Mouse (Mus musculus) heart, embryonic 15.5 days (tissue): Measurements from ENCODE around the gene Arhgap18. TPM values are rescaled to one million over a fixed set of nuclear protein-coding genes. Genes with fewer than 3 reads are reported as not detected.

Experiments
- ATAC-seq: fragments of 200-750 bp; cut with Nextera tagmentation; replicated peaks from 2 replicates; pipeline ENCODE4 v1.8.0; 2017; ENCODE audit warnings: low read depth, moderate TSS enrichment; ENCODE audit not compliant: insufficient number of reproducible peaks, insufficient read depth, low FRiP score
- H3K27ac ChIP-seq: fragments of 300-500 bp; sonication (generic); 2 replicates; pipeline ENCODE4 v1.5.1; 2015; ENCODE audit warnings: mild to moderate bottlenecking, inconsistent platforms
- H3K27me3 ChIP-seq: fragments of 300-500 bp; sonication (generic); 2 replicates; pipeline ENCODE4 v1.6.1; 2015; ENCODE audit warnings: inconsistent platforms
- H3K36me3 ChIP-seq: fragments of 300-500 bp; sonication (generic); 2 replicates; pipeline ENCODE4 v1.6.1; 2015; ENCODE audit warnings: mild to moderate bottlenecking, inconsistent platforms
- H3K4me1 ChIP-seq: fragments of 300-500 bp; sonication (generic); replicated peaks from 2 replicates; pipeline ENCODE4 v1.6.1; 2015; ENCODE audit warnings: inconsistent platforms
- H3K4me2 ChIP-seq: fragments of 300-500 bp; sonication (generic); 2 replicates; pipeline ENCODE4 v1.6.1; 2015; ENCODE audit warnings: inconsistent platforms, mild to moderate bottlenecking, moderate library complexity
- H3K4me3 ChIP-seq: fragments of 300-500 bp; sonication (generic); 2 replicates; pipeline ENCODE4 v1.5.1; 2015; ENCODE audit warnings: mild to moderate bottlenecking, inconsistent platforms
- H3K9ac ChIP-seq: fragments of 300-500 bp; sonication (generic); 2 replicates; pipeline ENCODE4 v1.6.1; 2015; ENCODE audit warnings: mild to moderate bottlenecking, inconsistent platforms
- H3K9me3 ChIP-seq: fragments of 300-500 bp; sonication (generic); replicated peaks from 2 replicates; pipeline ENCODE4 v1.6.1; 2016; ENCODE audit warnings: inconsistent platforms
- WGBS: fragments of 180-500 bp; shearing (Covaris S2); methylation state at CpG from one replicate; pipeline ENCODE4 v1.1.7; 2015; ENCODE audit warnings: mixed read lengths; 5-methylcytosine and 5-hydroxymethylcytosine counted together
- polyA plus RNA-seq: library from polyadenylated mRNA; unstranded; fragments of >200 nt; fragmentation: Nextera tagmentation; extraction: Ambion mirVana; gene quantifications from 2 replicates; pipeline ENCODE4 v1.2.1, GENCODE M21; 2015

The Arhgap18 gene
- polyA plus RNA-seq, 1 experiment from 2014 or later = 44.7 TPM

DNA sequence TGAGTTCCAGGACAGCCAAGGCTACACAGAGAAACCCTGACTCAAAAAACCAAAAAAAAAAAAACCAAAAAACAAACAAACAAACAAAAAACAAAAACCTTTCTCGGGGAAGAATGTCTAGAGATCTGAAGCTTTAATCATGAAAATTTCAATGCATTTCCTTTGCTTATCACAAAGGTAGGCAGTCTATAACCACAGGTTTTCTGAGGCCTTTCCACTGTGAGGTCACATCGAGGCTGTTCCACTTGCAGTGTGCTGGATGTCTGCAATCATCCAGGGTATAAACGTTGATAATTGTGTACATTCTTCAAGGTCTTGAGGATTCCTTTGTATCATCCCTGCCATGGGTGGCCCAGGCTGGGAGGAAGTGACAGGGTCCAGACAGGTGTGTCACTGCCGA is 7.9 kb downstream of the Arhgap18 start:
- ATAC-seq = no peak
- WGBS = 77% methylated on average over 4 of the region's 4 CpGs
- Histone ChIP-seq H3K9me3 (no peaks in the 10 kb centered on the region), H3K4me2 (no peak overlapping the region), H3K36me3 (no peaks in the 10 kb centered on the region), H3K9ac (no peak overlapping the region), H3K27me3 (no peaks in the 10 kb centered on the region), H3K27ac (no peak overlapping the region), H3K4me3 (no peak overlapping the region), H3K4me1 (no peaks in the 10 kb centered on the region; the same call in 1 of the 2 replicates)

DNA sequence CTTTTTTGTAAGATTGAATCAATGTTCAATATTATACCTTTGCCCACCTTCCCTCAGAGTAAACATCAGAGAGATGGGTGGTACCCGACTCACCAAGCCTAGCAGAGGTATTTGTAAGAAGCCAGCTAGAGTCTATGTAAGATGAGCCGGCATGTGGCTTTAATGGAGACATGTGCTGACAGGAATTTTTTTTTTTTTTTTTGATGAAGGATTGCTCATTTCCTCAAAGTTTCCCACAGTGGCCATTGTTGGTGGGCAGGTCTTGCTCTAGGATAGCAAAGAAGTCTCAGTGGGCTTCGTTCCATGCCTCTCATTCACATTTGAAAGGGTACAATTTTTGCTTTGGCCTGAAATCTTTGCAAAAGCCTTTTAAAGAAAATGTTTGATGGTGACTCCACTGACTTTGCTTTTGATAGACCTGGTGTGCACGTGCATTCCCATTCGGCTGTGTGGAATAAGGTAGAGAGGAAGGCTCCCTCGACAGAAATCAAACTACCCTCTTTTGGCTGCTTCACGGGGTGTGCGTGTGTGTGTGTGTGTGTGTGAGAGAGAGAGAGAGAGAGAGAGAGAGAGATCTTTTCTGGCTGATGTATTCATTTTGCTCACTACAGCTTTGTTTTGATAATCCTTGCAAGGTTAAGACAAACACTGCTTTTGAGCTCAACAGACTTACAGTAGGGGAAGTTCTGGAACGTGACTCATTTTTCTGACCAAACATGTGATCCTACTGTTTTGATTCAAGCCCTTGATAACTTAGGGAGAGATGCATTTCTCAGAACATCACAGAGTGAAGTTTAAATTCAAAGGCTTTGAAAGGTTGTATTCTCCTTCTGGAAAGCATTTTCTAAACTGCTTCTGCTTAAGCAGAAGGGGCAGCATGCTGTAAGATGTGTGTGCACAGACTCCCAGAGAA is 9.0 kb downstream of the Arhgap18 start:
- no peaks in the 10 kb centered on the region for H3K9me3 ChIP-seq
- WGBS = 59% methylated on average over 9 of the region's 9 CpGs
- H3K27me3 ChIP-seq = no peaks in the 10 kb centered on the region
- ATAC-seq = no peak
- no peaks in the 10 kb centered on the region; the same call in 1 of the 2 replicates for H3K4me1 ChIP-seq
- no peak overlapping the region for H3K27ac ChIP-seq
- no peak overlapping the region for H3K4me2 ChIP-seq
- no peak overlapping the region for H3K9ac ChIP-seq
- no peaks in the 10 kb centered on the region for H3K36me3 ChIP-seq
- H3K4me3 ChIP-seq = no peak overlapping the region

DNA sequence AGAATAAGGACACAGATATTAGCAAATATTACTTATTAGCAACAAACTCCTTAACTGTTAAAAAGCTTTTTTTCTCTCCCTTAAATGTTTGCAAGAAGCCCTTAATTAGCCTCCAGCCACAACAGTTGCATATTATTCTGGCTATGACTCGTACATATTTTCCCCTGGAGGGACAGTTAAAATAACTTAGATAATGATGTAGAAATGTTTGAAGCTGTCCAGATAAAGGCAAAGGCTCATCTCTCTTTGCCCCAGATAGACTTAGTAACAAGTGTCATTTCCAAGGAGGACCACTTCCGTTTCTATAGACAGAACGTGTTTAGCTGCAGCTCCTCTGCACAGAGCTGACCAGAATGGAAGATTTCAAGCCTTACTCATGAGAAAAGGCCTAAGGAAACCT is 14.0 kb downstream of the Arhgap18 start:
- Histone ChIP-seq H3K9me3 (no peaks in the 10 kb centered on the region), H3K9ac (no peak overlapping the region), H3K4me1 (no peaks in the 10 kb centered on the region; the same call in 1 of the 2 replicates), H3K4me2 (no peak overlapping the region), H3K4me3 (no peak overlapping the region), H3K36me3 (no peaks in the 10 kb centered on the region), H3K27me3 (no peaks in the 10 kb centered on the region), H3K27ac (no peak overlapping the region)
- ATAC-seq = no peak
- WGBS = 46% methylated on average over 3 of the region's 3 CpGs

DNA sequence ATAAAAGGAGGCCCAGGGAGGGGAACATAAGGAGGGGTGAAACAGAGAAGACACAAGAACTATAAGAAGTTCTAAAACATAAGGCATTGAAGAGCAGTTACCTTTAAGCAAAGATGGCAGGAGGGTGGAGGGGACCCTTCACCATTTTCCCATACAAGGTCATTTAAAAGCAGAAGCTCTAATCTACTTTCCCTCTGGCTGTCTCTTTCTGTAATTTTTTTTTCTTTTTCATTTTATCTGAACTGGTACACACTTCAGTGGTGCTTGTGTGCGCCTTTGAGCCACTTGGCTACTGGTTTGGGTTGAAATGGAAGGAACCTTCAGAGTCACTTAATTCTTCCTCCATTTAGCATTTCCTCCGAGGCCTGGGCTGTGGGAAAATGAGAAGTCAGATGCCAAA is 15.7 kb downstream of the Arhgap18 start:
- 83% methylated on average over 2 of the region's 2 CpGs for WGBS
- H3K36me3 ChIP-seq = no peaks in the 10 kb centered on the region
- no peaks in the 10 kb centered on the region for H3K27me3 ChIP-seq
- H3K9ac ChIP-seq = no peak overlapping the region
- H3K9me3 ChIP-seq = no peaks in the 10 kb centered on the region
- no peak overlapping the region for H3K4me3 ChIP-seq
- H3K4me1 ChIP-seq = peaks cover 9% of the 10 kb centered on the region
- no peak for ATAC-seq
- no peak overlapping the region for H3K27ac ChIP-seq
- H3K4me2 ChIP-seq = no peak overlapping the region

DNA sequence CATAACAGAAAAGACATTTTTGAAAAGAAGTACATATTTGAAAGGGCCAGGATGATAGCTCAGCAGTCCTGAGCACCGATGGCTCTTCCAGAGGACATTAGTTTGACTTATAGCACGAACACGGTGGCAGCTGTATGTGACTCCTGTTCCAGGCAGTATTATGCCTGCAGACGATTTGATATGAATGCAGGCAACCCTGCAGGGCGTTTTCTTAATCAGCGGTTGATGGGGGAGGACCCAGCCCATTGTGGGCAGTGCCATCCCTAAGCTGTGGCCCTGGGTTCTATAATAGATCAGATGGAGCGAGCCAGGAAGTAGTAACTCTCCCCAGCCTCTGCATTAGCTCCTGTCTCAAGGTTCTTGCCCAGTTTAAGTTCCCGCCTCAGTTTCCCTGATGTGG is 16.8 kb downstream of the Arhgap18 start:
- H3K9me3 ChIP-seq = no peaks in the 10 kb centered on the region
- 90% methylated on average over 8 of the region's 8 CpGs for WGBS
- H3K36me3 ChIP-seq = no peaks in the 10 kb centered on the region
- no peak for ATAC-seq
- no peak overlapping the region for H3K27ac ChIP-seq
- H3K4me3 ChIP-seq = no peak overlapping the region
- H3K27me3 ChIP-seq = no peaks in the 10 kb centered on the region
- H3K9ac ChIP-seq = no peak overlapping the region
- no peak overlapping the region for H3K4me2 ChIP-seq
- H3K4me1 ChIP-seq = peaks cover 15% of the 10 kb centered on the region

DNA sequence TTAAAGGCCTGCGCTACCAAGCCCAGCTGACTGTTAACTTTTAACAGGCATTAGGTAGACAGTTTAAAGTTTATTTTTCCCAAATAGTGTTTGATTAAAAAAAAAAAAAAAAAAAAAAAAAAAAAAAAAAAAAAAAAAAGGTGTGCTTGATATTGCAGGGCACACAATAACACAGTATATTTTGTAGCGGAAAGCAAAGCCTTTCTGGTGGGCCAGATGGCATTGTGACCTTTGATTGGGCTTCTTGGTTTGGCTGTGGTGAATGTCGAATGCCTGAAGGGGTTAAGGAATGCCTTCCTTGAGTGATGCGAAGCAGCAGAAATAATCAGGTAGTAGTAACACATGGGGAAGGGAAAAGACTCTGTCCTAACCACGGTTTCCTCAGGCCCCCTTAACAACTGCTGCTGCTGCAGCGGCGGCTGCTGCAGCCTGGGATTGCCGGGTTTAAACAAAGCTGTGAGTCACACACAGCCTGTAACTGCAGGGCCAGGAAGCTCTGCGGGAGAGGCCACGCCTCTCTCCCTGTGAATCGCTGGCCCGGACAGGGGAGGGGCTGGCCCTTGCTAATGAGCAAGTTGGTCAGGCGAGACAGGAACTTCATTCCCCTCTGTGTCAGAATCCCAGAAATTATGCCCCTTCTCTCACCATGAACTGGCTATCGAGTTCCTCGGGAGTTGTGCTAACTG is 18.9 kb downstream of the Arhgap18 start:
- Histone ChIP-seq H3K4me1 (peaks cover 16% of the 10 kb centered on the region), H3K9me3 (no peaks in the 10 kb centered on the region), H3K4me3 (peak overlapping the region; percentile 65), H3K9ac (peak overlapping the region; percentile 65), H3K27ac (peak overlapping the region; percentile 96), H3K36me3 (no peaks in the 10 kb centered on the region), H3K27me3 (no peaks in the 10 kb centered on the region), H3K4me2 (peak overlapping the region; percentile 74)
- peak; percentile 94 for ATAC-seq
- WGBS = 7% methylated on average over 15 of the region's 15 CpGs

DNA sequence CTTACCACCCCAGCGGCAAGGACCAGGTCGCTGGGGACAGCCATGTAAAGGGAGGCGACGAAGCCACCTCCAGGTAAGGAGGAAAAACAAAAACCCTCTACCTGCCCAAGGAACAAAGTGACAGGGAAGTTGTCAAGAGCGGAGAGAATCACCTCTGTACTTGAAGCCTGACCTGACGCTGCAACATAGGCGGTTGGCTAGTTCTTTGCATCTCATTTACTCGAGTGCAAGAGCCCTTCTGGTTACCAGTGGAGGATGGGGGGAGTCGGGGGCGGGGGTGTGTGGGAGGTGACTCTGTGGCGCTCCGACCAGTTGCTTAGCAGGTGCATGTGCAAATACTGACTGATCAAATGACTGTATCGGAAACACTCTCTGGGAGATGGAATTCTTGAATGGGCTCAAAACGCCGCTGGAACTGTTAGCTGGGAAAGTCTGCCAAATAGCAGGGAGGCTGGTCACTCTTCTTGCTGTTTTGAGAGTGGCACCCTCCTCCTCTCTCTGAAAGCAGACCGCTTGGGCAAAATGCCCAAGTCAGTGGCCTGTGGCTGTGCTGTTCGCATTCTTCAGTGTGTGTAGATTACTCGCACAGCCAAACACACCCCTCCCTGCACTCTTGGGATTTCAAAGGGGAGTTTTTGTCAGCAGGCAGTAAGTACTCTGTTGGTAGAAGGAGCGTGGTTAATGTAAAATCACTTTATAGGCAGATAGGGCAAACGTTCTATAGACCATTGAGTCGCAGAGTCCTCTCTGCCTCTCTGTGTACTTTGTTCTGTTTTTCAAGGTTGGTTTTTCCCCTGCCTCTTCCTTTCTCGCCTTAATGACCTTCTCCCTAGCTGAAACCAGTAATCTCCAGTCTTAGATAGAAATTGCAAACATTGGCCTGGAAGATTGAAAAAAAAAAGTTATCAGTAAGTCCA is 19.7 kb downstream of the Arhgap18 start:
- Histone ChIP-seq H3K4me2 (peak overlapping the region; percentile 74), H3K27me3 (no peaks in the 10 kb centered on the region), H3K36me3 (no peaks in the 10 kb centered on the region), H3K4me3 (peak overlapping the region; percentile 65), H3K4me1 (peaks cover 21% of the 10 kb centered on the region), H3K9ac (peak overlapping the region; percentile 65), H3K9me3 (no peaks in the 10 kb centered on the region), H3K27ac (peak overlapping the region; percentile 96)
- under 1% methylated on average over 22 of the region's 22 CpGs for WGBS
- ATAC-seq = peak; percentile 86

DNA sequence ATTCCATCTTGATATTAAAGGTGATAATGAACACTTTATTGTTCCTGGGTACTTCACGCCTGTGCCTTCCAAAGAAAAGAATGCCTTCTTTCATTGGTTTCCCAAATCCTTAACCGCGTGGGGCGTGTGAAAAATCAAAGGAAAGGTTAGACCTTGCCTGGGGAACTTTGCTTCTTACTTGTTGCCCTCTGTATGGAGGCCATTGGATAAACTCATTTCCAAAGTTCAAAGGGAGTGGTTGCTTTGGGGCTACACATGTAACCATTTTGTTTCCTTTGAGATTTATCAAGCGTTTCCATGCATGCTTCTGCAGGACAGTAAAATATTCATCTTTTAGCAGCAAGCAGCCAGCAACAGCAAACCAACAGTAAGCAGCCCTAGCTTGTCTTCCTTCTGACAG is 20.3 kb downstream of the Arhgap18 start:
- no peaks in the 10 kb centered on the region for H3K27me3 ChIP-seq
- no peak for ATAC-seq
- H3K27ac ChIP-seq = peak overlapping the region; percentile 96
- H3K4me2 ChIP-seq = peak overlapping the region; percentile 74
- peaks cover 21% of the 10 kb centered on the region for H3K4me1 ChIP-seq
- H3K9ac ChIP-seq = peak overlapping the region; percentile 65
- peak overlapping the region; percentile 65 for H3K4me3 ChIP-seq
- WGBS = 40% methylated on average over 5 of the region's 5 CpGs
- no peaks in the 10 kb centered on the region for H3K36me3 ChIP-seq
- H3K9me3 ChIP-seq = no peaks in the 10 kb centered on the region

DNA sequence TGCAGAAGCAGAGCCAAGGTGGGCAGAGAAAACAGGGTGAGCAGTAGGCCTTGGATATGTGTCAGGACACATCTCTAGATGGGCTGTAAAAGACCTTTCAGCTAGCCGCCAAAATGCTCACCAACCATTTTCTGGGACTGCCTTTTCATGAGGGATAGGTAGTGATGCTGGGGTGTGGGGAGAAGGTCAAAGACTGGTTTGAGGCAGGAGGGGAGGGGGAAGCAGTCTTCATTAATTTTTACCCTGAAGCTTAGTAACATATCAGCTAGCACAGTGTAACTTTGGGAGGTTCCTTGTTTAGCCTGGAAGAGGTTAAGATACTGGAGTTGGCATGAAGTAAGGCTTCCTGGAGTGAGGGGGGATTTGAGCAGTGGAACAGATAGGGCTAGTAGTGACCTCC is 21.0 kb downstream of the Arhgap18 start:
- Histone ChIP-seq H3K27me3 (no peaks in the 10 kb centered on the region), H3K36me3 (no peaks in the 10 kb centered on the region), H3K9ac (peak overlapping the region; percentile 65), H3K27ac (peak overlapping the region; percentile 96), H3K4me3 (peak overlapping the region; percentile 65), H3K4me1 (peaks cover 21% of the 10 kb centered on the region), H3K9me3 (no peaks in the 10 kb centered on the region), H3K4me2 (peak overlapping the region; percentile 74)
- 66% methylated on average over 1 of the region's 1 CpGs for WGBS
- ATAC-seq = no peak

DNA sequence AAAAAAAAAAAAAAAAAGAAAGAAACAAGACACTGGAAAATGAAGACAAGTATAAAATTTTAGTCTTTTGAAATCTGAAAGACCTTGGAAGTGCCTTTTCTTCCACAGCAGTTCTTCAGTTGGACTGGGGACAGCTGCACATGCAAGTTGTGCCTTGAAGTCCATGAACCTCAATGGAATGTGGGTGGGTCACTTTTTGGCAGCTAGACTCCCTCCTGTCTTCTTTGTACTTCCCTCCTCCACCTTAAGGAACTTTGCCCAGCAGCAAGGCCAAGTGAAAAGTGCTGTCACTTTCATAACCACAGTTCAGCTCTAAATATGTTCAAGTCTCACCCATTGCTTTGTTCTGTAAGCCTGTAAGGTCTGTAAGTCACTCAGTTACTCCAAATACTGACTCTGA is 23.2 kb downstream of the Arhgap18 start:
- Histone ChIP-seq H3K9ac (no peak overlapping the region), H3K27me3 (no peaks in the 10 kb centered on the region), H3K4me1 (peaks cover 33% of the 10 kb centered on the region), H3K9me3 (no peaks in the 10 kb centered on the region), H3K4me3 (no peak overlapping the region), H3K27ac (no peak overlapping the region), H3K4me2 (no peak overlapping the region), H3K36me3 (no peaks in the 10 kb centered on the region)
- no peak for ATAC-seq

DNA sequence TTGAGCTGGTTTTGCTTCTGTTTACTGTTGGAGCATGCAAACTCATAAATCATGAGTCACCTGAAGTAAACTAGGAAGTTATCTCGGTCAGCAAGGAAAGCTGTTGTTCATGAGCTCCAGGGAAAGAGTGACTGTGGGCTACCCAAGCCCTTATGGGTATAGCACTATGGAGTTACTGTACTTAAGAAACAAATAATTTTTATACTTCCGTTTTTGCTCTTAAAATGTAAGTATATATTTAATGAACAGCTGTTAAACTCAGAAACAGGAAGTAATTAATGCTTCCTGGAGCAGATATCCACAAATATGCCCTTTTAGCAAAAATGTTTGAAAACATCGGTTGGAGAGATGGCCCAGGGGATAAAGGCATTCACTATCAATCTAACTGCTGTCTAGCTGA is 27.4 kb downstream of the Arhgap18 start:
- ATAC-seq = no peak
- Histone ChIP-seq H3K27ac (peak overlapping the region; percentile 21; the same call in 1 of the 2 replicates), H3K36me3 (no peaks in the 10 kb centered on the region), H3K9me3 (no peaks in the 10 kb centered on the region), H3K4me1 (peaks cover 18% of the 10 kb centered on the region), H3K27me3 (no peaks in the 10 kb centered on the region), H3K4me2 (no peak overlapping the region), H3K9ac (no peak overlapping the region), H3K4me3 (no peak overlapping the region)
- 52% methylated on average over 3 of the region's 3 CpGs for WGBS
